Mouse (Mus musculus): ENCODE data around the gene Mtg2. TPM values are rescaled to one million over a fixed set of nuclear protein-coding genes. Genes with fewer than 3 reads are reported as not detected.
A peak's percentile ranks its signal among the peaks of the same experiment; 100 is the strongest.

Gene Mtg2
- polyA plus RNA-seq, 1 experiment, result 17.2 TPM

DNA sequence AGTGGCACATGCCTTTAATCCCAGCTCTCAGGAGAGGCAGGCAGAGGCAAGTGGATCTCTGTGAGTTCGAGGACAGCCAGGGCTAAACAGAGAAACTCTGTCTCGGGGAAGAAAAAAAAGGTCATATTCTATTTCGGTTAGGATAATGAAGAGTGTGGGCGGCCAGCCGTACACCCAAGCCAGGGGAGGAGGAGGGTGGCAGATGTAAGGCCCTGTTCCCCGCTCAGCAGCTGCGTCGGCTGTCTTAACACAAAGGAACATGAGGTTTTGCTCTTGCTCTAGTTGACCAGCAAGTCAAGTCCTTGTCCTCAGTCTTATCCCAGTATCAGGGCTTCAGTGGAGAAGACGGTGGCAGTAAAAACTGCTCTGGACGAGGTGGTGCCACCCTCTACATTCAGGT lies 12.7 kb downstream of the Mtg2 start:
- H3K79me2 ChIP-seq (ENCODE audit: control insufficient read depth, insufficient read depth), result no peaks in the 10 kb centered on the region
- H3K4me3 ChIP-seq, result no peak overlapping the region
- H3K4me2 ChIP-seq (ENCODE audit: low read depth), result no peak overlapping the region
- no peaks in the 10 kb centered on the region for H3K36me3 ChIP-seq (ENCODE audit: control insufficient read depth, insufficient read depth)
- no peak overlapping the region for H3ac ChIP-seq (ENCODE audit: control insufficient read depth, insufficient read length)
- peak in 1 of 3 experiments; percentile 51 for TF ChIP-seq MYOD1 (IDR thresholded peaks at IDR 0.05; ENCODE audit: control insufficient read depth in 1 of 3, insufficient read length in 2 of 3, low read depth in 2 of 3)
- TF ChIP-seq CEBPB (IDR thresholded peaks at IDR 0.05; ENCODE audit: insufficient read depth, poor library complexity, severe bottlenecking), result no peak
- H3K27me3 ChIP-seq (ENCODE audit: control insufficient read depth, insufficient read depth, insufficient read length), result no peaks in the 10 kb centered on the region

DNA sequence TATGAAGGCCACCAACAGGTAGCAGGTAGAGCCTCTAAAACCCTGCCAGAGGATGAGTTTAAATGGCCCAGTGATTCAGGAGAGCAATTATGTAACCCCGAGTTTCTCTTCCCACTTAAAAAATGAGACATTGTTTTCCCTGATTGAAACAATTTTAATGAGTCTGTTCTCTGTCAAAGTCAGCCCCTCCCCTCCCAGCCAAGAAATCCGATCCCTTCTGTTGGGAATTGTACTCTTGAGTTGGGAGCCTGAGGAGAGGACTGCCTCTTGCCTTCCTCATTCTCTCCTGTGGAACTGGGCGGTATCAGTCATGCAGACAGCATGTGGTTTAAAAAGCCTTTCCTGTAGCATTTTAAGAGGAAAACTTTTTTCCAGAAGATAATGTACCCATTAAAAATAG lies 14.2 kb downstream of the Mtg2 start:
- no peak overlapping the region for H3K4me2 ChIP-seq (ENCODE audit: low read depth)
- no peak overlapping the region for H3ac ChIP-seq (ENCODE audit: control insufficient read depth, insufficient read length)
- H3K79me2 ChIP-seq (ENCODE audit: control insufficient read depth, insufficient read depth), result no peaks in the 10 kb centered on the region
- no peaks in the 10 kb centered on the region for H3K27me3 ChIP-seq (ENCODE audit: control insufficient read depth, insufficient read depth, insufficient read length)
- no peak for TF ChIP-seq E2F4 (IDR thresholded peaks at IDR 0.05; ENCODE audit: insufficient read depth)
- TF ChIP-seq CEBPB (IDR thresholded peaks at IDR 0.05; ENCODE audit: insufficient read depth, poor library complexity, severe bottlenecking), result no peak
- TF ChIP-seq POLR2A (IDR thresholded peaks at IDR 0.05; ENCODE audit: insufficient read length, low read depth), result no peak
- no peak for TF ChIP-seq POLR2AphosphoS2 (IDR thresholded peaks at IDR 0.05; ENCODE audit: insufficient read length, low read depth)
- no peak for TF ChIP-seq REST (IDR thresholded peaks at IDR 0.05; ENCODE audit: insufficient read depth, insufficient read length)
- no peak for TF ChIP-seq TCF3 (IDR thresholded peaks at IDR 0.05; ENCODE audit: insufficient read length, low read depth)
- no peak for TF ChIP-seq MAX (IDR thresholded peaks at IDR 0.05; ENCODE audit: low read depth)
- no peak for TF ChIP-seq TCF12 (IDR thresholded peaks at IDR 0.05; ENCODE audit: insufficient read depth, poor library complexity, severe bottlenecking)
- no peak for TF ChIP-seq SRF (IDR thresholded peaks at IDR 0.05; ENCODE audit: control insufficient read depth, insufficient read length, low read depth)
- TF ChIP-seq USF1 (IDR thresholded peaks at IDR 0.05; ENCODE audit: low read depth), result no peak
- no peak for TF ChIP-seq MYOD1 (IDR thresholded peaks at IDR 0.05; ENCODE audit: control insufficient read depth in 1 of 3, insufficient read length in 2 of 3, low read depth in 2 of 3)
- TF ChIP-seq MYOG (IDR thresholded peaks at IDR 0.05; ENCODE audit: control insufficient read depth in 1 of 3, insufficient read depth in 1 of 3, insufficient read length in 2 of 3, low read depth in 2 of 3), result no peak
- H3K4me3 ChIP-seq, result no peak overlapping the region
- no peaks in the 10 kb centered on the region for H3K36me3 ChIP-seq (ENCODE audit: control insufficient read depth, insufficient read depth)

DNA sequence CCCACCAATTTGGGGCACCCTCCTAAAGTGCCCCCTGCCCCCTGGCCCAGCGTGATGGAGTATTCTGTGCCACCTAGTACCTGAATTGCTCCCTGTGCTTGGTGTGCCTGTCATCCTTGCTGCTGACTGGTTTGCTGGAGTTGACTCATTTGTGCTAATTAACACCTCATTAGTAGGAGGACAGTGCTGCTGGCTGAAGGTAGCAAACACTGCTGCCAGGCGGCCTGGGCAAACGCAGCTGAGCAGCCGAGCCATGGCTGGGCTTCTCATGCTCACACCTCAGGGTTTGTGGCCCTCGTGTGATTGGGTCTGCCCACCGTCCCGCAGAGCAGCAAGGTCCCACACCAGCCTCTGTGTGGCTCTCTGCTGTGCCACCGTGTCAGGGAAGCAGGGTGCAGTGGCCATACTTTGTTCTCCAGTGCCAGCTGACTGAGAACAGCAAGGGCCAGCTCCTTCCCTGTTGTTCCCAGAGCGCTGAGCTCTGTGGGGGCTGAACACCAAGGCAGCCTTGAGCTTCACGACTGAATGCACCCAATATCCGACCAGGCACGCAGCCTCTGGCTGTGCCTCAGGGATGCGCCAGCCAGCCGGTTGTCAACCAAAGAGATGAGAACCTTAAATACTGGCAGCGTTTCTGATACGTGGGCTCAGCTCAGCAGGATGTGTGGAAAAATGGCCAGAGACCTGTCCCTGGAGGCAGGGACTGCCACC lies 15.7 kb downstream of the Mtg2 start:
- H3K4me2 ChIP-seq (ENCODE audit: low read depth), result no peak overlapping the region
- H3K4me3 ChIP-seq, result no peak overlapping the region
- H3K36me3 ChIP-seq (ENCODE audit: control insufficient read depth, insufficient read depth), result no peaks in the 10 kb centered on the region
- H3K27me3 ChIP-seq (ENCODE audit: control insufficient read depth, insufficient read depth, insufficient read length), result no peaks in the 10 kb centered on the region
- TF ChIP-seq POLR2AphosphoS2 (IDR thresholded peaks at IDR 0.05; ENCODE audit: insufficient read length, low read depth), result no peak
- H3K79me2 ChIP-seq (ENCODE audit: control insufficient read depth, insufficient read depth), result no peaks in the 10 kb centered on the region
- no peak overlapping the region for H3ac ChIP-seq (ENCODE audit: control insufficient read depth, insufficient read length)

DNA sequence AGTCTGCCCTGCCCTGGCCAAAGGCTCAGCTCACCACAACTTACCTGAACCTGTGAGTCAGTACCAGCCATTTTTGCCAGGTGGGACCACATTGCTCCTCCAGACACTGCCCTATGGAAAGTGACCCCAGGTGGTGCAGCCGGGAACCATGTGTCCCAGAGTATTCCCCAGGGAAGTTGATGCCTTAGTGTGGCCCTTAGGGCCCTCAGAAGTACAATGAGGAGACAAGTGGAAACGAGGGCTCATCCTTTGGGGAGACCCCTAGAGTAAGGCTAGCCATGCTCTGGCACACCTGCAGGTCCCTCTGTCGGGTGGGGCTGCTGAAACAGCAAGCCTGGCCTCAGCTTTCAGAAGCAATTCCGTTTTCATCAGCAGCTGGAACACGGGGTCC lies 16.2 kb downstream of the Mtg2 start:
- TF ChIP-seq CEBPB (IDR thresholded peaks at IDR 0.05; ENCODE audit: insufficient read depth, poor library complexity, severe bottlenecking), result no peak
- no peak for TF ChIP-seq USF1 (IDR thresholded peaks at IDR 0.05; ENCODE audit: low read depth)
- Histone ChIP-seq H3K4me2 (ENCODE audit: low read depth) (no peak overlapping the region), H3ac (ENCODE audit: control insufficient read depth, insufficient read length) (no peak overlapping the region), H3K27me3 (ENCODE audit: control insufficient read depth, insufficient read depth, insufficient read length) (no peaks in the 10 kb centered on the region), H3K4me3 (no peak overlapping the region), H3K79me2 (ENCODE audit: control insufficient read depth, insufficient read depth) (no peaks in the 10 kb centered on the region), H3K36me3 (ENCODE audit: control insufficient read depth, insufficient read depth) (no peaks in the 10 kb centered on the region)

DNA sequence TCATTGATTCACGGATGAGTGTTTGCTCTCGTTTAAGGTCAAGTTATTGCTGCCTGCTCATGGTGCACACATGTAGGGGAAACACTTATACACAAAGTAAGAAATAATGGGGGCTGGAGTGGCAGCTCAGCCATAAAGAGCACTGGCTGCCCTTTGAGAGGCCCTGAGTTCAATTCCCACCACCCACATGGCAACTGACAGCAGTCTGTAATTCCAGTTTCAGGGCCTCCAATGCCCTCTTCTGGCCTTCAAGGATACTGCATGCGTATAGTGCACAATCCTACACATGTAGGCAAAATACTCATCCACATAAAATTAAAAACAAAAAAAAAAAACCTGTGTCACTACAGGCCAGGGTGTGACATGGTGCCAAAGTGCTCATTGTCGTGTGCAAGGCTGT lies 17.1 kb downstream of the Mtg2 start:
- no peak overlapping the region for H3ac ChIP-seq (ENCODE audit: control insufficient read depth, insufficient read length)
- no peaks in the 10 kb centered on the region for H3K27me3 ChIP-seq (ENCODE audit: control insufficient read depth, insufficient read depth, insufficient read length)
- no peak overlapping the region for H3K4me3 ChIP-seq
- H3K36me3 ChIP-seq (ENCODE audit: control insufficient read depth, insufficient read depth), result no peaks in the 10 kb centered on the region
- no peaks in the 10 kb centered on the region for H3K79me2 ChIP-seq (ENCODE audit: control insufficient read depth, insufficient read depth)
- TF ChIP-seq MYOG (IDR thresholded peaks at IDR 0.05; ENCODE audit: control insufficient read depth in 1 of 3, insufficient read depth in 1 of 3, insufficient read length in 2 of 3, low read depth in 2 of 3) (no peak), TCF3 (IDR thresholded peaks at IDR 0.05; ENCODE audit: insufficient read length, low read depth) (no peak), POLR2A (IDR thresholded peaks at IDR 0.05; ENCODE audit: insufficient read length, low read depth) (no peak), REST (IDR thresholded peaks at IDR 0.05; ENCODE audit: insufficient read depth, insufficient read length) (no peak), CEBPB (IDR thresholded peaks at IDR 0.05; ENCODE audit: insufficient read depth, poor library complexity, severe bottlenecking) (no peak), SRF (IDR thresholded peaks at IDR 0.05; ENCODE audit: control insufficient read depth, insufficient read length, low read depth) (no peak), POLR2AphosphoS2 (IDR thresholded peaks at IDR 0.05; ENCODE audit: insufficient read length, low read depth) (no peak), MAX (IDR thresholded peaks at IDR 0.05; ENCODE audit: low read depth) (no peak), TCF12 (IDR thresholded peaks at IDR 0.05; ENCODE audit: insufficient read depth, poor library complexity, severe bottlenecking) (no peak), E2F4 (IDR thresholded peaks at IDR 0.05; ENCODE audit: insufficient read depth) (no peak), MYOD1 (IDR thresholded peaks at IDR 0.05; ENCODE audit: control insufficient read depth in 1 of 3, insufficient read length in 2 of 3, low read depth in 2 of 3) (no peak), USF1 (IDR thresholded peaks at IDR 0.05; ENCODE audit: low read depth) (no peak)
- no peak overlapping the region for H3K4me2 ChIP-seq (ENCODE audit: low read depth)
